Mouse (Mus musculus) limb, embryonic 13.5 days (tissue): ENCODE results near the gene Mapk14. TPM values are rescaled to one million over a fixed set of nuclear protein-coding genes. Genes with fewer than 3 reads are reported as not detected.
"Not testable (repeated sequence)": the region's sequence is repeated elsewhere in the genome, so short reads cannot be mapped to it uniquely, and the experiment has no call there.

Experiments used
- ATAC-seq: fragments of 200-750 bp; cut with Nextera tagmentation; 2 replicates; pipeline ENCODE4 v1.8.0; 2017; ENCODE audit warnings: low read depth, moderate number of reproducible peaks, moderate TSS enrichment; ENCODE audit not compliant: low FRiP score
- H3K27ac ChIP-seq: fragments of 300-500 bp; sonication (generic); 2 replicates; pipeline ENCODE4 v1.5.1; 2015; ENCODE audit warnings: inconsistent platforms, mild to moderate bottlenecking, moderate library complexity
- H3K27me3 ChIP-seq: fragments of 300-500 bp; sonication (generic); 2 replicates; pipeline ENCODE4 v1.6.1; 2015; ENCODE audit warnings: mild to moderate bottlenecking, inconsistent platforms
- H3K36me3 ChIP-seq: fragments of 300-500 bp; sonication (generic); 2 replicates; pipeline ENCODE4 v1.6.1; 2015; ENCODE audit warnings: inconsistent platforms, mild to moderate bottlenecking, moderate library complexity
- H3K4me1 ChIP-seq: fragments of 300-500 bp; sonication (generic); 2 replicates; pipeline ENCODE4 v1.6.1; 2015; ENCODE audit warnings: inconsistent platforms
- H3K4me2 ChIP-seq: fragments of 300-500 bp; sonication (generic); replicated peaks from 2 replicates; pipeline ENCODE4 v1.6.1; 2015; ENCODE audit warnings: inconsistent platforms, mild to moderate bottlenecking, moderate library complexity
- H3K4me3 ChIP-seq: fragments of 300-500 bp; sonication (generic); 2 replicates; pipeline ENCODE4 v1.5.1; 2015; ENCODE audit warnings: moderate library complexity, mild to moderate bottlenecking, inconsistent platforms
- H3K9ac ChIP-seq: fragments of 300-500 bp; sonication (generic); 2 replicates; pipeline ENCODE4 v1.6.1; 2015; ENCODE audit warnings: mild to moderate bottlenecking, inconsistent platforms
- H3K9me3 ChIP-seq: fragments of 300-500 bp; sonication (generic); 2 replicates; pipeline ENCODE4 v1.6.1; 2016; ENCODE audit warnings: inconsistent platforms
- WGBS: fragments of 180-500 bp; shearing (Covaris S2); methylation state at CpG from one replicate; pipeline ENCODE4 v1.1.7; 2015; 5-methylcytosine and 5-hydroxymethylcytosine counted together
- polyA plus RNA-seq: library from polyadenylated mRNA; unstranded; fragments of >200 nt; fragmentation: Nextera tagmentation; extraction: Ambion mirVana; gene quantifications from 2 replicates; pipeline ENCODE4 v1.2.1, GENCODE M21; 2015

Gene Mapk14
- polyA plus RNA-seq, 1 experiment from 2014 or later: 37.1 TPM

- H3K4me2 ChIP-seq: no peak overlapping the region
- WGBS: 74% methylated on average over 7 of the region's 7 CpGs
- peaks cover 10% of the 10 kb centered on the region for H3K4me1 ChIP-seq
- H3K27ac ChIP-seq: no peak overlapping the region
- no peaks in the 10 kb centered on the region for H3K9me3 ChIP-seq
- no peak overlapping the region for H3K4me3 ChIP-seq
- H3K36me3 ChIP-seq: peaks cover 67% of the 10 kb centered on the region
- ATAC-seq: no peak
- no peaks in the 10 kb centered on the region for H3K27me3 ChIP-seq
- no peak overlapping the region for H3K9ac ChIP-seq
These were observed 24.9 kb downstream of the Mapk14 start for GRCm38 (mm10) chr17:28715832-28716548.

DNA sequence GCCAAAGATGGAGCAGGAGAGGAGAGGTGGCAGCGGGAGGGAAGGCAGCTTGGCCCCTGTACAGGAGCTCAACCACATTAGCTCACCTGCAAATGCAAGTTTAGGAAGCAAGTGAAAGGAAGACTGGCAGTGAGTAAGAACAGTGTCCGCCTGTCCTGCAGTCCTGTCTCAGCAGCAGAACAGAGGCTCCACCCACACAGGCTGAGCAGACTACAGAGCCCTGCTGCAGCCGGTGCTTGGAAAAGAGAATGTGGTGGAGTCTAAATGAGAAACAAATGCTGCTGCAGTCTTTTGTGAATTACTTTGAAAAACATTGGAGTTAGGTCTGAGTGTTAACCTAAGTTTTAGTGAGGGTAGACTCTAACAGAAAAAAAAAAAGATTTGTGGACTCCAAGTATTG, 26.4 kb downstream of the Mapk14 start:
- no peak overlapping the region for H3K4me2 ChIP-seq
- peak overlapping the region; percentile 39; the same call in 1 of the 2 replicates for H3K27ac ChIP-seq
- no peaks in the 10 kb centered on the region for H3K9me3 ChIP-seq
- peaks cover 10% of the 10 kb centered on the region for H3K4me1 ChIP-seq
- no peak for ATAC-seq
- peaks cover 82% of the 10 kb centered on the region for H3K36me3 ChIP-seq
- no peak overlapping the region for H3K4me3 ChIP-seq
- 35% methylated on average over 3 of the region's 3 CpGs for WGBS
- no peak overlapping the region for H3K9ac ChIP-seq
- no peaks in the 10 kb centered on the region for H3K27me3 ChIP-seq

GRCm38 (mm10) chr17:28725783-28726182, 34.7 kb downstream of the Mapk14 start, which contains the start of gene AC170998.1:
Gene AC170998.1, plus strand, starts transcription at chr17:28726083.
- Histone ChIP-seq H3K36me3 (peaks cover 90% of the 10 kb centered on the region), H3K9ac (no peak within 1 kb of the TSS), H3K4me1 (no peaks in the 10 kb centered on the region), H3K9me3 (no peaks in the 10 kb centered on the region), H3K4me3 (no peak within 1 kb of the TSS), H3K27ac (no peak within 1 kb of the TSS), H3K4me2 (no peak within 1 kb of the TSS), H3K27me3 (no peaks in the 10 kb centered on the region)
- WGBS: 92% methylated on average over 4 of the region's 4 CpGs
- no peak for ATAC-seq

- H3K36me3 ChIP-seq: peaks cover 91% of the 10 kb centered on the region
- 91% methylated on average over 11 of the region's 11 CpGs for WGBS
These were observed 36.4 kb downstream of the Mapk14 start for GRCm38 (mm10) chr17:28727511-28727910.

GRCm38 (mm10) chr17:28735317-28736105, 44.4 kb downstream of the Mapk14 start:
- Histone ChIP-seq H3K4me2 (no peak overlapping the region), H3K9ac (no peak overlapping the region), H3K4me1 (no peaks in the 10 kb centered on the region), H3K9me3 (no peaks in the 10 kb centered on the region), H3K36me3 (peaks cover 82% of the 10 kb centered on the region), H3K27me3 (no peaks in the 10 kb centered on the region), H3K4me3 (no peak overlapping the region), H3K27ac (no peak overlapping the region)
- WGBS: 95% methylated on average over 6 of the region's 6 CpGs
- ATAC-seq: no peak

More at GRCm38 (mm10) chr17:28727511-28727910, 36.4 kb downstream of the Mapk14 start:
- not testable (repeated sequence) for H3K4me3 ChIP-seq, H3K9me3 ChIP-seq, H3K4me1 ChIP-seq, H3K9ac ChIP-seq, H3K27me3 ChIP-seq, H3K4me2 ChIP-seq, H3K27ac ChIP-seq, ATAC-seq

DNA sequence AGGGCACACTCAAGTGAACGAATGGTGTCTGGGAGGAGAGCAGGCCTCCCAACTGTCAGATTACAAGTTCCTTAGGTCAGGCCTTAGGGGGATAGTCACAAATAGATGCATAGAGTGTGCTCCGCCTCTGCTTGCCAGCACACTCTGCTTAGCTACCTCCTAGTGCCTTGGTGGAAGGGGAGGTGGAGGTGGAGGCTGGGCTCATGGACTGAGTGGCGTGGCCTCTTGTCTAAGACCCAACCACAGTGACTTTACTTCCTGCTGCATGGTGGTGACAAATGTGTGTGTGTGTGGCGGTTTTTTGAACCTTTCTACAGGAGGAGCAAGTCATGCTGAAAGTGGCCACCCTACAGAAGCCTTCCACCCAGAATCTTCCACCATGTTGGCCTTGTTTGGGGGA, 45.4 kb downstream of the Mapk14 start:
- 80% methylated on average over 4 of the region's 4 CpGs for WGBS
- Histone ChIP-seq H3K27ac (no peak overlapping the region), H3K4me2 (no peak overlapping the region), H3K27me3 (no peaks in the 10 kb centered on the region), H3K9me3 (no peaks in the 10 kb centered on the region), H3K36me3 (peaks cover 82% of the 10 kb centered on the region), H3K4me3 (no peak overlapping the region), H3K4me1 (no peaks in the 10 kb centered on the region), H3K9ac (no peak overlapping the region)
- no peak for ATAC-seq

GRCm38 (mm10) chr17:28737973-28738372, 46.8 kb downstream of the Mapk14 start:
- 88% methylated on average over 4 of the region's 4 CpGs for WGBS

DNA sequence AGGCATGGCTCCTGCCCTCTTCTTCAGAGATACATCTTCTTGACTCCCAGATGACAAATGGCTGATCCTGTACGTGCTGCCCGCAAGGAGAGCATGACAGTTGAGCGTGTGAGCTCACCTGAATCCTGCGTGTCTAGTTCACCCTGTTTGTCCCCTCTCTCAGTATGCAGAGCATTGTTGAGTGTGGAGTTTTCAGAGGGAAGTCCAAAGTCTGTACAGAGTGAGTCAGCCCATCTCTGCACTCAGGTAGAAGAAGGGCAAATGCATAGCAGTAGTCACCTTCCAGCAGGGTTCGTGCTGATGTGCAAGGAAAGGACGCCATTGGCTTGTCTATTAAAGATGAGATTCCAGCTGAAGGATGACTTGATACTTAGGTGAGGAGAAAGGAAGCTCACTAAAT, 48.1 kb downstream of the Mapk14 start:
- no peak for ATAC-seq
- no peak overlapping the region for H3K27ac ChIP-seq
- no peaks in the 10 kb centered on the region for H3K27me3 ChIP-seq
- 89% methylated on average over 6 of the region's 6 CpGs for WGBS
- H3K4me1 ChIP-seq: no peaks in the 10 kb centered on the region
- peaks cover 86% of the 10 kb centered on the region for H3K36me3 ChIP-seq
- no peak overlapping the region for H3K9ac ChIP-seq
- no peaks in the 10 kb centered on the region for H3K9me3 ChIP-seq
- no peak overlapping the region for H3K4me3 ChIP-seq
- H3K4me2 ChIP-seq: no peak overlapping the region

More at GRCm38 (mm10) chr17:28737973-28738372, 46.8 kb downstream of the Mapk14 start:
- Histone ChIP-seq H3K4me2 (no peak overlapping the region), H3K9ac (no peak overlapping the region), H3K27ac (no peak overlapping the region), H3K27me3 (no peaks in the 10 kb centered on the region), H3K4me1 (no peaks in the 10 kb centered on the region), H3K36me3 (peaks cover 82% of the 10 kb centered on the region), H3K9me3 (no peaks in the 10 kb centered on the region), H3K4me3 (no peak overlapping the region)
- ATAC-seq: no peak

- Histone ChIP-seq H3K4me1 (no peaks in the 10 kb centered on the region), H3K9ac (no peak overlapping the region), H3K4me2 (no peak overlapping the region), H3K4me3 (no peak overlapping the region), H3K27ac (no peak overlapping the region), H3K27me3 (no peaks in the 10 kb centered on the region), H3K9me3 (no peaks in the 10 kb centered on the region), H3K36me3 (peaks cover 99% of the 10 kb centered on the region)
- no peak for ATAC-seq
- 95% methylated on average over 11 of the region's 11 CpGs for WGBS
These were observed 52.2 kb downstream of the Mapk14 start for GRCm38 (mm10) chr17:28743145-28743866.

GRCm38 (mm10) chr17:28743916-28744315, 52.8 kb downstream of the Mapk14 start:
- WGBS: 92% methylated on average over 9 of the region's 9 CpGs
- Histone ChIP-seq H3K36me3 (peaks cover 99% of the 10 kb centered on the region), H3K4me1 (no peaks in the 10 kb centered on the region)

GRCm38 (mm10) chr17:28745773-28746172, 54.6 kb downstream of the Mapk14 start:
- Histone ChIP-seq H3K9me3 (no peaks in the 10 kb centered on the region), H3K36me3 (peaks cover 83% of the 10 kb centered on the region), H3K27ac (no peak overlapping the region), H3K27me3 (no peaks in the 10 kb centered on the region), H3K9ac (no peak overlapping the region), H3K4me1 (no peaks in the 10 kb centered on the region), H3K4me2 (no peak overlapping the region), H3K4me3 (no peak overlapping the region)
- ATAC-seq: no peak
- WGBS: 78% methylated on average over 6 of the region's 6 CpGs

More at GRCm38 (mm10) chr17:28743916-28744315, 52.8 kb downstream of the Mapk14 start:
- Histone ChIP-seq H3K27me3 (no peaks in the 10 kb centered on the region), H3K4me3 (no peak overlapping the region), H3K27ac (no peak overlapping the region), H3K9ac (no peak overlapping the region), H3K9me3 (no peaks in the 10 kb centered on the region), H3K4me2 (no peak overlapping the region)
- no peak for ATAC-seq

- ATAC-seq: no peak
- 91% methylated on average over 4 of the region's 4 CpGs for WGBS
- no peak overlapping the region for H3K27ac ChIP-seq
These were observed 56.9 kb downstream of the Mapk14 start for GRCm38 (mm10) chr17:28748001-28748400.

More at GRCm38 (mm10) chr17:28748001-28748400, 56.9 kb downstream of the Mapk14 start:
- Histone ChIP-seq H3K9me3 (no peaks in the 10 kb centered on the region), H3K4me1 (no peaks in the 10 kb centered on the region), H3K9ac (no peak overlapping the region), H3K36me3 (peaks cover 60% of the 10 kb centered on the region), H3K4me3 (no peak overlapping the region), H3K4me2 (no peak overlapping the region), H3K27me3 (no peaks in the 10 kb centered on the region)
